Mouse (Mus musculus): ENCODE results near the gene Anpep.

GRCm38 (mm10) chr7:79892576-79893428, 31.9 kb upstream of the Anpep start:
- TF ChIP-seq POLR2A (IDR thresholded peaks at IDR 0.05; ENCODE audit: borderline replicate concordance, low read depth, low read length) (no peak), CTCF (IDR thresholded peaks at IDR 0.05; ENCODE audit: low read depth, low read length) (no peak)

All from bone marrow macrophage, adult 2 months (primary cell).